Mouse (Mus musculus) ES-Bruce4 (cell line): ENCODE data around the gene 4930539E08Rik.

ENCODE experiments used
- CTCF ChIP-seq: IDR thresholded peaks from one replicate; pipeline ENCODE4 v1.8.1; 2011; ENCODE audit warnings: low read depth, low read length
- POLR2A ChIP-seq: IDR thresholded peaks from one replicate; pipeline ENCODE4 v1.8.1; 2011; ENCODE audit warnings: low read length; ENCODE audit not compliant: insufficient read depth

DNA sequence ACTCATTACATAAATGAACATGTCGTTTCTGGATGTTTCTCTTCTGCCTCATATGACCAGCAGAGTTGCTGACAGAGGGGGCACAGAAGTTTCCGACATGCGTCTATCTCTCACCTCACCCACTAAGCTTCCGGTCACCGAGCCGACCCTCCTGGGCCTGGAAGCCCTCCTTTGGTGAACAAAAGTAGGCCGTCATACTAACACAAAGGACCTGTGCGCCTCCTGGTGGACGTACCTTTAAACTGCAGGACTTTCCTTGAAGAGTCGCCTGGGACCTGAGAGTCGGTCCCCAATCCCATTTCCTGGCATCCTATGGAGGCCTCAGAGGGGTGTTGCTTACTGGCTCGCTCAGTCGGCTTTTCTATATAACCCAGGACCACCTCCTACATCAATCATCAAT, 11.3 kb upstream of the 4930539E08Rik start:
- TF ChIP-seq CTCF (peak; percentile 71), POLR2A (no peak)
